Mouse (Mus musculus) liver, embryonic 14.5 days (tissue): ENCODE results near the gene Serpina3b. TPM values are rescaled to one million over a fixed set of nuclear protein-coding genes. Genes with fewer than 3 reads are reported as not detected.
"Not testable (repeated sequence)": the region's sequence is repeated elsewhere in the genome, so short reads cannot be mapped to it uniquely, and the experiment has no call there.

Experiments used
- ATAC-seq: fragments of 200-750 bp; cut with Nextera tagmentation; 2 replicates; pipeline ENCODE4 v1.8.0; 2017; ENCODE audit warnings: moderate number of reproducible peaks, mild to moderate bottlenecking, moderate library complexity; ENCODE audit not compliant: insufficient read depth
- DNase-seq, 3 experiments: peaks; one replicate each; pipeline ENCODE4 v3.0.0-alpha.2; 2012 to 2013; ENCODE audit warnings: low read depth in 3 of 3, low spot score in 3 of 3
- H3K27ac ChIP-seq: fragments of 300-500 bp; sonication (generic); 2 replicates; pipeline ENCODE4 v1.5.1; 2014; ENCODE audit warnings: moderate library complexity, mild to moderate bottlenecking, control low read depth, inconsistent platforms
- H3K27me3 ChIP-seq: fragments of 300-500 bp; sonication (generic); 2 replicates; pipeline ENCODE4 v1.6.1; 2014; ENCODE audit warnings: mild to moderate bottlenecking, low read length, moderate library complexity; ENCODE audit not compliant: control insufficient read depth, insufficient read depth
- H3K36me3 ChIP-seq: fragments of 300-500 bp; sonication (generic); replicated peaks from 2 replicates; pipeline ENCODE4 v1.6.1; 2014; ENCODE audit warnings: low read depth; ENCODE audit not compliant: control insufficient read depth, insufficient read depth
- H3K4me1 ChIP-seq, 2 experiments: fragments of 200-500 bp in 1 of 2; fragments of 300-500 bp in 1 of 2; sonication (generic) in 1 of 2; replicated peaks; 2 replicates each; pipeline ENCODE4 v1.6.1; 2012 to 2014; ENCODE audit warnings: antibody characterized with exemption in 1 of 2, inconsistent platforms in 1 of 2, low read length in 1 of 2; ENCODE audit not compliant: control insufficient read depth in 2 of 2, insufficient read depth in 2 of 2
- H3K4me2 ChIP-seq: fragments of 300-500 bp; sonication (generic); 2 replicates; pipeline ENCODE4 v1.6.1; 2014; ENCODE audit warnings: low read depth, mild to moderate bottlenecking, control low read depth, moderate library complexity
- H3K4me3 ChIP-seq, 2 experiments: fragments of 200-500 bp in 1 of 2; fragments of 300-500 bp in 1 of 2; sonication (generic) in 1 of 2; 2 replicates each; pipeline ENCODE4 v1.5.1; 2012 to 2014; ENCODE audit warnings: low read depth in 2 of 2, low read length in 2 of 2, mild to moderate bottlenecking in 2 of 2, control low read depth in 1 of 2, inconsistent platforms in 1 of 2, moderate library complexity in 1 of 2; ENCODE audit not compliant: insufficient read depth in 1 of 2
- H3K9ac ChIP-seq: fragments of 300-500 bp; sonication (generic); replicated peaks from 2 replicates; pipeline ENCODE4 v1.6.1; 2014; ENCODE audit warnings: mild to moderate bottlenecking, control low read depth, moderate library complexity
- H3K9me3 ChIP-seq: fragments of 300-500 bp; sonication (generic); 2 replicates; pipeline ENCODE4 v1.6.1; 2016; ENCODE audit warnings: low read length, mixed read lengths; ENCODE audit not compliant: control insufficient read depth
- CTCF ChIP-seq: IDR thresholded peaks from 2 replicates; pipeline ENCODE4 v1.5.1; 2016; ENCODE audit warnings: antibody characterized with exemption, low read depth, control low read depth
- EP300 ChIP-seq: IDR thresholded peaks from 2 replicates; pipeline ENCODE4 v1.6.1; 2016; ENCODE audit warnings: antibody characterized with exemption, low read depth
- WGBS: fragments of 180-500 bp; shearing (Covaris S2); extraction: QIAGEN DNeasy Blood & Tissue Kit; methylation state at CpG from one replicate; pipeline ENCODE4 v1.1.7; 2014; ENCODE audit not compliant: insufficient replicate concordance; 5-methylcytosine and 5-hydroxymethylcytosine counted together
- polyA plus RNA-seq, 2 experiments: library from polyadenylated mRNA; depleted of rRNA in 1 of 2; stranded (reverse) in 1 of 2; unstranded in 1 of 2; fragments of >200 nt; fragmentation: Nextera tagmentation in 1 of 2; extraction: Ambion mirVana in 1 of 2; gene quantifications; 2 replicates each; pipeline versions ENCODE4 v1.2.1 to v1.2.3; 2012 to 2014

Serpina3b gene
- polyA plus RNA-seq, 2 experiments = 0.10 to 0.11 TPM

- peak in 2 of 3 experiments; percentile 6 to 17 for DNase-seq
- Histone ChIP-seq H3K36me3 (no peaks in the 10 kb centered on the region), H3K9ac (no peak overlapping the region), H3K9me3 (no peaks in the 10 kb centered on the region), H3K27me3 (no peaks in the 10 kb centered on the region), H3K4me1 (peaks cover 2 to 8% of the 10 kb centered on the region in 2 experiments; a peak in 1 of 4 replicates), H3K4me2 (no peak overlapping the region), H3K27ac (no peak overlapping the region), H3K4me3 (no peak overlapping the region)
- no peak for TF ChIP-seq EP300
- no peak for TF ChIP-seq CTCF
- peak; percentile 51; the same call in 1 of the 2 replicates for ATAC-seq
Measured at GRCm38 (mm10) chr12:104106919-104107318, 20.9 kb upstream of the Serpina3b start.

- no peaks in the 10 kb centered on the region for H3K9me3 ChIP-seq
- H3K36me3 ChIP-seq = no peaks in the 10 kb centered on the region
- TF ChIP-seq EP300 = no peak
- no peak for TF ChIP-seq CTCF
- DNase-seq (no peak), ATAC-seq (no peak)
- H3K4me2 ChIP-seq = no peak overlapping the region
- peaks cover 2 to 8% of the 10 kb centered on the region in 2 experiments; a peak in 1 of 4 replicates for H3K4me1 ChIP-seq
- no peak overlapping the region for H3K27ac ChIP-seq
- H3K27me3 ChIP-seq = no peaks in the 10 kb centered on the region
- WGBS = 47% methylated on average over 2 of the region's 2 CpGs
- no peak overlapping the region for H3K9ac ChIP-seq
- H3K4me3 ChIP-seq = no peak overlapping the region
Measured at GRCm38 (mm10) chr12:104108507-104108906, 19.3 kb upstream of the Serpina3b start.

- H3K9ac ChIP-seq, ATAC-seq, H3K27ac ChIP-seq, DNase-seq, H3K4me1 ChIP-seq, H3K27me3 ChIP-seq, H3K9me3 ChIP-seq, H3K4me2 ChIP-seq, H3K36me3 ChIP-seq, H3K4me3 ChIP-seq: not testable (repeated sequence)
- 74% methylated on average over 11 of the region's 11 CpGs for WGBS
Measured at GRCm38 (mm10) chr12:104112333-104112732, 15.5 kb upstream of the Serpina3b start, which contains the start of gene Serpina3a. Gene Serpina3a, plus strand, starts transcription at chr12:104112724.

GRCm38 (mm10) chr12:104114921-104115579 lies 12.7 kb upstream of the Serpina3b start:
- Histone ChIP-seq H3K27me3 (no peaks in the 10 kb centered on the region), H3K4me2 (no peak overlapping the region), H3K9me3 (no peaks in the 10 kb centered on the region), H3K27ac (no peak overlapping the region), H3K36me3 (no peaks in the 10 kb centered on the region), H3K9ac (no peak overlapping the region), H3K4me3 (no peak overlapping the region), H3K4me1 (no peaks in the 10 kb centered on the region)
- 39% methylated on average over 3 of the region's 3 CpGs for WGBS
- DNase-seq (no peak), ATAC-seq (no peak)
- TF ChIP-seq EP300 (no peak), CTCF (no peak)

GRCm38 (mm10) chr12:104123097-104123496 lies 4.7 kb upstream of the Serpina3b start:
- Histone ChIP-seq H3K4me2 (no peak overlapping the region), H3K4me1 (no peaks in the 10 kb centered on the region), H3K4me3 (no peak overlapping the region), H3K27me3 (no peaks in the 10 kb centered on the region), H3K36me3 (no peaks in the 10 kb centered on the region), H3K9ac (no peak overlapping the region), H3K27ac (no peak overlapping the region), H3K9me3 (no peaks in the 10 kb centered on the region)
- WGBS = 29% methylated on average over 1 of the region's 1 CpGs
- TF ChIP-seq EP300 (no peak), CTCF (no peak)
- ATAC-seq (no peak), DNase-seq (no peak)
